Mouse (Mus musculus) heart, adult 2 months (tissue): ENCODE data around the gene Gxylt2. TPM values are rescaled to one million over a fixed set of nuclear protein-coding genes. Genes with fewer than 3 reads are reported as not detected.

ENCODE experiments used
- DNase-seq, 2 experiments: peaks; one replicate each; pipeline ENCODE4 v3.0.0; 2021
- H3K27ac ChIP-seq: fragments of 200-600 bp; 2 replicates; pipeline ENCODE4 v1.8.1; 2022
- H3K27me3 ChIP-seq: fragments of 200-500 bp; 2 replicates; pipeline ENCODE4 v1.6.1; 2012; ENCODE audit warnings: mild to moderate bottlenecking, low read length, inconsistent platforms, mixed read lengths; ENCODE audit not compliant: control insufficient read depth, insufficient read depth
- H3K36me3 ChIP-seq: fragments of 200-500 bp; 2 replicates; pipeline ENCODE4 v1.6.1; 2012; ENCODE audit warnings: low read length, inconsistent platforms; ENCODE audit not compliant: control insufficient read depth, insufficient read depth
- H3K4me1 ChIP-seq: fragments of 200-500 bp; 2 replicates; pipeline ENCODE4 v1.6.1; 2011; ENCODE audit warnings: low read length; ENCODE audit not compliant: control insufficient read depth, insufficient read depth
- H3K4me3 ChIP-seq: fragments of 200-600 bp; 2 replicates; pipeline ENCODE4 v1.8.1; 2022
- H3K79me2 ChIP-seq: fragments of 200-500 bp; replicated peaks from 2 replicates; pipeline ENCODE4 v1.6.1; 2012; ENCODE audit warnings: mild to moderate bottlenecking, inconsistent platforms, low read length, moderate library complexity, mixed read lengths; ENCODE audit not compliant: control insufficient read depth, insufficient read depth
- H3K9ac ChIP-seq: fragments of 200-500 bp; 2 replicates; pipeline ENCODE4 v1.6.1; 2012; ENCODE audit warnings: low read depth, mild to moderate bottlenecking, control low read depth, inconsistent platforms, low read length, mixed read lengths
- CTCF ChIP-seq: fragments of 200-600 bp; IDR thresholded peaks from 2 replicates; pipeline ENCODE4 v1.8.1; 2022; ENCODE audit warnings: antibody characterized with exemption, mild to moderate bottlenecking, moderate library complexity
- EP300 ChIP-seq: fragments of 200-500 bp; IDR thresholded peaks from 2 replicates; pipeline ENCODE4 v1.6.1; 2011; ENCODE audit warnings: low read depth, low read length, control low read depth; ENCODE audit not compliant: insufficient read depth
- POLR2A ChIP-seq: fragments of 200-500 bp; IDR thresholded peaks from 2 replicates; pipeline ENCODE4 v1.6.1; 2011; ENCODE audit warnings: mild to moderate bottlenecking, low read depth, low read length, control low read depth; ENCODE audit not compliant: insufficient read depth
- WGBS: fragments of 180-500 bp; shearing (Covaris S2); methylation state at CpG from one replicate; pipeline ENCODE4 v1.1.7; 2018; 5-methylcytosine and 5-hydroxymethylcytosine counted together
- intact Hi-C: fragments of 180-260 bp; cut with DNase I; formaldehyde crosslinking; loops from one replicate; pipeline ENCODE4 v1.15.1; 2025
- polyA plus RNA-seq: library from polyadenylated mRNA; depleted of rRNA; stranded (reverse); fragments of >200 nt; gene quantifications from 2 replicates; pipeline ENCODE4 v1.2.3, GENCODE M21; 2012
- total RNA-seq, 2 experiments: library from RNA; stranded (reverse); gene quantifications; 2 replicates each; pipeline ENCODE4 v1.2.3; 2021

The Gxylt2 gene
- total and polyA plus RNA-seq, 3 experiments: 2.0 to 3.1 (median 2.2) TPM

DNA sequence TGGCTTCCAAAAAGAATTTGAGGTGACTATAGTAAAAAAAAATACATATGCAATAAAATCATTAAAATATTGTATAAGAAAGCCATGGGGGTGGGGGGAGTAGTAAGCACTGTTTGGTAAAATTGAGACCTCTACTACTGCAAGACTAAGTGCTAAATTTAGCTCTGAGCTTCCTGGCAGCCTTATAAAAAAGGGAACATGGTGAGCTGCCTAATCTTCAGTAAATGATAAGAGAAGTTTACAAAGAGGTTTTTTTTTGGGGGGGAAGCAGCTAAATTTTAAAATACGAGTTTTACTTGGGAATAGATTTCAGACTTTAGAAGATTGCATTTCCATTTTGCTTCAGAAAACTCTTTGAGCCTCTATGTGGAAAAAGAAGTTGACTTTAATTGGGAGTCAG lies 3.7 kb downstream of the Gxylt2 start:
- H3K27ac ChIP-seq: no peak overlapping the region
- no peaks in the 10 kb centered on the region for H3K36me3 ChIP-seq
- intact Hi-C loops: no loop called here
- peaks cover 1% of the 10 kb centered on the region; the same call in 1 of the 2 replicates for H3K4me1 ChIP-seq
- no peak overlapping the region for H3K9ac ChIP-seq
- 45% methylated on average over 1 of the region's 1 CpGs for WGBS
- peaks cover 8% of the 10 kb centered on the region for H3K27me3 ChIP-seq
- H3K4me3 ChIP-seq: no peak overlapping the region
- no peak for DNase-seq
- H3K79me2 ChIP-seq: no peaks in the 10 kb centered on the region
- TF ChIP-seq CTCF (no peak), EP300 (no peak), POLR2A (no peak)

DNA sequence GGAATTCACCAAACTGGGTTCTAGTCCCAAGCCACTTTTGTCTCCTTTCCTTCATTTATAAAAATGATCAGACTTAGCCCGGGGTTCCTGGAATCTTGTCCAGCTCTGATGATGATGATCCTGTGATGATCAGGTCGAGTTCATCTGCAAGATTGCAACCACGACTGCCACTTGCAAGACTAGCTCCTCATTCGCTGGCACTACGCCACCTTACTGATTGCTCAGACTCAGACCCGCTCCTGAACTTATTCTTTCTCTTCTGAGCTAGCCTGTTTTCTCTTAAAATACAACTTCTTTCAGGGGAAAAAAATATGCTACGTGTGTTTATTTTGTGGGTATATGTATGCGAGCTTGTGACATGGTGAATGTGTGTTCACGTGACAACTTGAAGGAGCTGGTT lies 4.5 kb downstream of the Gxylt2 start:
- Histone ChIP-seq H3K4me3 (no peak overlapping the region), H3K27ac (no peak overlapping the region), H3K36me3 (no peaks in the 10 kb centered on the region), H3K79me2 (no peaks in the 10 kb centered on the region), H3K27me3 (peaks cover 8% of the 10 kb centered on the region), H3K4me1 (peaks cover 1% of the 10 kb centered on the region; the same call in 1 of the 2 replicates), H3K9ac (no peak overlapping the region)
- TF ChIP-seq POLR2A (no peak), EP300 (no peak), CTCF (no peak)
- intact Hi-C loops: no loop called here
- DNase-seq: no peak
- 70% methylated on average over 9 of the region's 9 CpGs for WGBS

DNA sequence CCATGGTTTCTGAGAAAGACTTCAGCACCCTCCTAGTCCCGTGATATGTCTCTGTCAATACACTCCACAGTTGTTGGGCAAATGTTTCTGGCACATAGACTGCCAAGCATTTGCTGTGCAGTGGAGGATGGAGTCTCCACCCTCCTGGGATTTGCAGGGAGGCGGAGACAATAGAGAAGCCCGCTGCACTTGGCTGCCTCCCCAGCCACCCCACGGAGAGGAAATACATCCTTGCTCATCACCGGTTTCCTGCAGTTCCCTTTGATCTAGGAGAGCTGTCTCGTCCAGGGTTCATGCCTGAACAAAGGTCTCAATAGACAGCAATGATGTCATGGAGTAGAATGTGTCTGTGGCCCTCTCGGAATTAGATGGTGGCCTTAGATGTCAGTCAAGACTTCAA lies 4.9 kb downstream of the Gxylt2 start:
- peaks cover 4% of the 10 kb centered on the region for H3K27me3 ChIP-seq
- H3K4me3 ChIP-seq: no peak overlapping the region
- 17% methylated on average over 7 of the region's 7 CpGs for WGBS
- H3K36me3 ChIP-seq: no peaks in the 10 kb centered on the region
- no peak overlapping the region for H3K9ac ChIP-seq
- intact Hi-C loops: no loop called here
- no peak overlapping the region for H3K27ac ChIP-seq
- H3K79me2 ChIP-seq: no peaks in the 10 kb centered on the region
- H3K4me1 ChIP-seq: peaks cover 1% of the 10 kb centered on the region; the same call in 1 of the 2 replicates
- peak; percentile 57 to 67 for DNase-seq
- TF ChIP-seq POLR2A (no peak), CTCF (no peak), EP300 (no peak)

DNA sequence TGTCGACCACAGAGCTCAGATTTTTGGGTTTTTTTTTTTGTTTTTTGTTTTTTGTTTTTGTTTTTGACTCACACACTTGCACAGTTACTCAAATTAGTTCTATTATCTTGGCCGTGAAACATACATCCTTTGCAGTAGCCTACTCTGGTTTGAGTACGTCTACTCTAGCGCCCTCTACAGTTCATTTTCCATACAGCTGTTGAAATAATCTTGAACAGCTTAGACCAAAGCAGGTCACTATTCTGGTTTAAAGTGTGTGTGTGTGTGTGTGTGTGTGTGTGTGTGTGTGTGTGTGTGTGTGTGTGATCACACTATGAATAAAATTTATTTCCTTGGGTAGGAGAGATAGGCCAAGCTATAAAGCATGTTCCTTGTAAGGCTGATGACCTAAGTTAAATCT lies 5.6 kb downstream of the Gxylt2 start:
- TF ChIP-seq EP300 (no peak), CTCF (peak; percentile 41), POLR2A (no peak)
- 25% methylated on average over 4 of the region's 4 CpGs for WGBS
- no peak overlapping the region for H3K9ac ChIP-seq
- no peaks in the 10 kb centered on the region for H3K79me2 ChIP-seq
- intact Hi-C loops: no loop called here
- no peak overlapping the region for H3K4me3 ChIP-seq
- no peak for DNase-seq
- no peaks in the 10 kb centered on the region for H3K27me3 ChIP-seq
- no peak overlapping the region for H3K27ac ChIP-seq
- H3K4me1 ChIP-seq: peaks cover 1% of the 10 kb centered on the region; the same call in 1 of the 2 replicates
- H3K36me3 ChIP-seq: no peaks in the 10 kb centered on the region

DNA sequence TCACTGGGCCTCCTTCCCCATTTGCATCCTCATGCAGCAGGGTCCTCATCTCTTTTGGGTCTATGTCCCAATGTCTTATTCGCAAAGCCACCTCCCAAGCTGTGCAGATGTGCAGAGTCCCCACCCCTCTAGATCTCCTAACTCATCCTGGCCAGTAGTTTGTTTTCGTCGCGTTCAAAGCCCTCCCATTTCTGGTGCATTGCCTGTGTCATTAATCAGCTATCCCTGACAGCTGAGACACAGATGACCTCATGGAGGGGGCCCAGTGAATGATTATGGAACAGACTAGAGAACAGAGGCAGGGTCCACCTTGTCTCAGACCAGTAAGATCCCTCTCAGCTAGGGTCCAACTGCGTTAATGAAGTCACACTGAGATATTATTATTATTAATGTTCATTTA lies 6.3 kb downstream of the Gxylt2 start:
- peaks cover 1% of the 10 kb centered on the region; the same call in 1 of the 2 replicates for H3K4me1 ChIP-seq
- H3K9ac ChIP-seq: no peak overlapping the region
- no peaks in the 10 kb centered on the region for H3K36me3 ChIP-seq
- DNase-seq: no peak
- whole genome bisulfite sequencing: 78% methylated on average over 5 of the region's 5 CpGs
- no peak overlapping the region for H3K4me3 ChIP-seq
- TF ChIP-seq POLR2A: no peak
- TF ChIP-seq EP300: no peak
- no peak for TF ChIP-seq CTCF
- intact Hi-C loops: no loop called here
- no peak overlapping the region for H3K27ac ChIP-seq
- H3K79me2 ChIP-seq: no peaks in the 10 kb centered on the region
- no peaks in the 10 kb centered on the region for H3K27me3 ChIP-seq

DNA sequence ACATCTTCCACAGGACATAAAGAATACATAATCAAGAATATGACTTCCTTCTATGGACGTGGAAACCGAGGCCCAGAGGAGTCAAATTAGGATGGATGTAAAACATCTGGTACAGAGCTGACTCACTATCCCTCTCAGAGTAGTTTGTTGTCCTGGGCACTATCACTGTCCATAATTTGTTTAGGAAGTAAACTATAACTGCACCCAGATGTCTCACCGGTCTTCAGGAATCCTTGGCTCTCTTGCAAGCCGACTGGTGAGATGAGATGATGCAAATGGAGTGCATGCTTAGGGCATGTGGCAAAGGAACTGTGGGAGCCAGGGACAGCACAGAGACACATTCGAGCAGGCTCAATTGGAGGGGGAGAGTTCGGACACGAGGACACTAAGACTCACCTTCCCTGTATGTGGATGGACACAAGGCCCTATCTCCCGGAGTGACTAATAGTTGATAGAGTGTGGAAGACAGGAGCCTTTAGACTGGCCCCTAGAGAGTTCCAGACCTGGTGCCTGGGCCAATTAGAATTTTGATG lies 10.8 kb downstream of the Gxylt2 start:
- Histone ChIP-seq H3K4me1 (peaks cover 2% of the 10 kb centered on the region), H3K4me3 (no peak overlapping the region), H3K27ac (no peak overlapping the region), H3K79me2 (no peaks in the 10 kb centered on the region), H3K27me3 (no peaks in the 10 kb centered on the region), H3K9ac (no peak overlapping the region), H3K36me3 (no peaks in the 10 kb centered on the region)
- 60% methylated on average over 8 of the region's 8 CpGs for WGBS
- intact Hi-C loops: no loop called here
- TF ChIP-seq EP300 (no peak), POLR2A (no peak)
- DNase-seq: no peak
